Mouse (Mus musculus): Measurements from ENCODE around the gene Lhx6. TPM values are rescaled to one million over a fixed set of nuclear protein-coding genes. Genes with fewer than 3 reads are reported as not detected.
"Not testable (repeated sequence)": the region's sequence is repeated elsewhere in the genome, so short reads cannot be mapped to it uniquely, and the experiment has no call there.

Lhx6 gene
- polyA plus RNA-seq (2015; fragmentation: Nextera tagmentation; extraction: Ambion mirVana): 6.4 and 8.1 TPM in 2 replicates

GRCm38 (mm10) chr2:36104956-36105741 is at the start of gene Lhx6:
TSS of gene Lhx6 (minus strand) at chr2:36105408.
- ATAC-seq (ENCODE audit: borderline replicate concordance, extremely low read depth, low FRiP score, low TSS enrichment): peak; percentile 44; the same call in 1 of the 2 replicates

GRCm38 (mm10) chr2:36152401-36152800 is 47.2 kb upstream of the Lhx6 start:
- peaks cover 14% of the 10 kb centered on the region for H3K36me3 ChIP-seq
- not testable (repeated sequence) for H3K9me3 ChIP-seq; H3K4me1 ChIP-seq; H3K27me3 ChIP-seq; H3K4me2 ChIP-seq; ATAC-seq (ENCODE audit: borderline replicate concordance, extremely low read depth, low FRiP score, low TSS enrichment); H3K27ac ChIP-seq; H3K9ac ChIP-seq; H3K4me3 ChIP-seq
- WGBS: 90% methylated on average over 4 of the region's 4 CpGs

More at GRCm38 (mm10) chr2:36104956-36105741, at the start of gene Lhx6:
- H3K27me3 ChIP-seq: peaks cover 97% of the 10 kb centered on the region
- peaks cover 37% of the 10 kb centered on the region for H3K4me1 ChIP-seq
- under 1% methylated on average over 49 of the region's 58 CpGs for WGBS
- H3K36me3 ChIP-seq: no peaks in the 10 kb centered on the region
- peak within 1 kb of the TSS; percentile 33 for H3K27ac ChIP-seq
- H3K9me3 ChIP-seq: no peaks in the 10 kb centered on the region
- H3K4me3 ChIP-seq: peak within 1 kb of the TSS; percentile 48
- H3K4me2 ChIP-seq: peak within 1 kb of the TSS; percentile 84
- peak within 1 kb of the TSS; percentile 41 for H3K9ac ChIP-seq

- no peak overlapping the region for H3K27ac ChIP-seq
- H3K36me3 ChIP-seq: peaks cover 9% of the 10 kb centered on the region
- WGBS: 55% methylated on average over 7 of the region's 7 CpGs
Observed at GRCm38 (mm10) chr2:36148876-36149365, 43.7 kb upstream of the Lhx6 start.

GRCm38 (mm10) chr2:36139096-36139495 is 33.9 kb upstream of the Lhx6 start:
- Histone ChIP-seq H3K4me3 (no peak overlapping the region), H3K4me1 (peaks cover 23% of the 10 kb centered on the region), H3K27me3 (no peaks in the 10 kb centered on the region), H3K36me3 (peaks cover 11% of the 10 kb centered on the region), H3K4me2 (no peak overlapping the region), H3K27ac (peak overlapping the region; percentile 41; the same call in 1 of the 2 replicates), H3K9ac (no peak overlapping the region), H3K9me3 (no peaks in the 10 kb centered on the region)
- WGBS: 39% methylated on average over 2 of the region's 2 CpGs
- no peak for ATAC-seq (ENCODE audit: borderline replicate concordance, extremely low read depth, low FRiP score, low TSS enrichment)

More at GRCm38 (mm10) chr2:36148876-36149365, 43.7 kb upstream of the Lhx6 start:
- Histone ChIP-seq H3K4me3 (no peak overlapping the region), H3K4me1 (no peaks in the 10 kb centered on the region), H3K9me3 (no peaks in the 10 kb centered on the region), H3K4me2 (no peak overlapping the region), H3K27me3 (no peaks in the 10 kb centered on the region), H3K9ac (no peak overlapping the region)
- ATAC-seq (ENCODE audit: borderline replicate concordance, extremely low read depth, low FRiP score, low TSS enrichment): no peak

GRCm38 (mm10) chr2:36136300-36136941 is 31.2 kb upstream of the Lhx6 start, which contains the start of the genes Mrrf and Rbm18:
TSS of gene Mrrf (plus strand) at chr2:36136389.
TSS of gene Rbm18 (minus strand) at chr2:36136773.
- peak within 1 kb of the TSS; percentile 76 for H3K9ac ChIP-seq
- peaks cover 23% of the 10 kb centered on the region for H3K4me1 ChIP-seq
- no peaks in the 10 kb centered on the region for H3K27me3 ChIP-seq
- H3K27ac ChIP-seq: peak within 1 kb of the TSS; percentile 96
- ATAC-seq (ENCODE audit: borderline replicate concordance, extremely low read depth, low FRiP score, low TSS enrichment): peak; percentile 98
- H3K4me3 ChIP-seq: peak within 1 kb of the TSS; percentile 86
- H3K9me3 ChIP-seq: no peaks in the 10 kb centered on the region
- H3K36me3 ChIP-seq: peaks cover 29% of the 10 kb centered on the region
- whole genome bisulfite sequencing: under 1% methylated on average over 50 of the region's 50 CpGs
- peak within 1 kb of the TSS; percentile 69 for H3K4me2 ChIP-seq

- no peak for ATAC-seq (ENCODE audit: borderline replicate concordance, extremely low read depth, low FRiP score, low TSS enrichment)
- Histone ChIP-seq H3K27me3 (no peaks in the 10 kb centered on the region), H3K27ac (peak overlapping the region; percentile 96), H3K9ac (peak overlapping the region; percentile 76), H3K36me3 (peaks cover 34% of the 10 kb centered on the region), H3K9me3 (no peaks in the 10 kb centered on the region), H3K4me1 (peaks cover 23% of the 10 kb centered on the region), H3K4me3 (peak overlapping the region; percentile 86), H3K4me2 (peak overlapping the region; percentile 69)
- 0% methylated on average over 4 of the region's 4 CpGs for whole genome bisulfite sequencing
Observed at GRCm38 (mm10) chr2:36135887-36136286, 30.7 kb upstream of the Lhx6 start.

- Histone ChIP-seq H3K27ac (peak overlapping the region; percentile 60; the same call in 1 of the 2 replicates), H3K36me3 (peaks cover 72% of the 10 kb centered on the region), H3K9me3 (no peaks in the 10 kb centered on the region), H3K27me3 (no peaks in the 10 kb centered on the region), H3K9ac (no peak overlapping the region), H3K4me3 (no peak overlapping the region), H3K4me2 (no peak overlapping the region), H3K4me1 (peaks cover 4% of the 10 kb centered on the region; the same call in 1 of the 2 replicates)
- no peak for ATAC-seq (ENCODE audit: borderline replicate concordance, extremely low read depth, low FRiP score, low TSS enrichment)
- 74% methylated on average over 3 of the region's 3 CpGs for WGBS
Observed at GRCm38 (mm10) chr2:36129051-36129450, 23.8 kb upstream of the Lhx6 start.

GRCm38 (mm10) chr2:36127973-36128372 is 22.8 kb upstream of the Lhx6 start:
- H3K4me2 ChIP-seq: no peak overlapping the region
- peak overlapping the region; percentile 70 for H3K27ac ChIP-seq
- H3K36me3 ChIP-seq: peaks cover 71% of the 10 kb centered on the region
- WGBS: 62% methylated on average over 4 of the region's 4 CpGs
- no peaks in the 10 kb centered on the region for H3K27me3 ChIP-seq
- H3K4me1 ChIP-seq: peaks cover 4% of the 10 kb centered on the region; the same call in 1 of the 2 replicates
- no peaks in the 10 kb centered on the region for H3K9me3 ChIP-seq
- H3K9ac ChIP-seq: no peak overlapping the region
- H3K4me3 ChIP-seq: no peak overlapping the region
- no peak for ATAC-seq (ENCODE audit: borderline replicate concordance, extremely low read depth, low FRiP score, low TSS enrichment)

- no peak overlapping the region for H3K4me2 ChIP-seq
- H3K36me3 ChIP-seq: peaks cover 70% of the 10 kb centered on the region
- no peak overlapping the region for H3K4me3 ChIP-seq
- H3K27ac ChIP-seq: no peak overlapping the region
- WGBS: 88% methylated on average over 9 of the region's 9 CpGs
- H3K9me3 ChIP-seq: no peaks in the 10 kb centered on the region
- no peak for ATAC-seq (ENCODE audit: borderline replicate concordance, extremely low read depth, low FRiP score, low TSS enrichment)
- H3K9ac ChIP-seq: no peak overlapping the region
- H3K4me1 ChIP-seq: peaks cover 4% of the 10 kb centered on the region; the same call in 1 of the 2 replicates
- no peaks in the 10 kb centered on the region for H3K27me3 ChIP-seq
Observed at GRCm38 (mm10) chr2:36126795-36127429, 21.7 kb upstream of the Lhx6 start.

GRCm38 (mm10) chr2:36112632-36113031 is 7.4 kb upstream of the Lhx6 start:
- H3K4me1 ChIP-seq: no peaks in the 10 kb centered on the region
- H3K36me3 ChIP-seq: peaks cover 21% of the 10 kb centered on the region
- peaks cover 35% of the 10 kb centered on the region for H3K27me3 ChIP-seq
- no peaks in the 10 kb centered on the region for H3K9me3 ChIP-seq
- ATAC-seq (ENCODE audit: borderline replicate concordance, extremely low read depth, low FRiP score, low TSS enrichment): no peak
- WGBS: 69% methylated on average over 3 of the region's 3 CpGs
- H3K4me3 ChIP-seq: no peak overlapping the region
- H3K9ac ChIP-seq: no peak overlapping the region
- no peak overlapping the region for H3K27ac ChIP-seq
- no peak overlapping the region for H3K4me2 ChIP-seq

- ATAC-seq (ENCODE audit: borderline replicate concordance, extremely low read depth, low FRiP score, low TSS enrichment): no peak
- no peak overlapping the region for H3K4me2 ChIP-seq
- 7% methylated on average over 7 of the region's 7 CpGs for WGBS
- no peaks in the 10 kb centered on the region for H3K9me3 ChIP-seq
- peaks cover 22% of the 10 kb centered on the region for H3K4me1 ChIP-seq
- H3K27me3 ChIP-seq: peaks cover 74% of the 10 kb centered on the region
- no peak overlapping the region for H3K4me3 ChIP-seq
- no peak overlapping the region for H3K27ac ChIP-seq
- H3K36me3 ChIP-seq: no peaks in the 10 kb centered on the region
- H3K9ac ChIP-seq: no peak overlapping the region
Observed at GRCm38 (mm10) chr2:36108615-36109014, 3.4 kb upstream of the Lhx6 start.

All from lung, embryonic 15.5 days (tissue).